Comparison of ENCODE assay signal across 12 mouse cellular contexts in genomic region chr4:34680530-34680929, GRCm38 (mm10). TPM values are rescaled to one million over a fixed set of nuclear protein-coding genes. Genes with fewer than 3 reads are reported as not detected.
DNase-seq lines count a peak whose midpoint lies in the region; ATAC-seq and TF ChIP-seq lines count a peak whose summit lies in the region.
"Had no signal": no experiment of that assay in that cellular context is flagged by ENCODE, and none has a peak within 500 bp of the region (broad histone marks: within the 10 kb centered on the region; RNA-seq: fewer than 3 reads in every experiment).

No protein-coding gene starts in this region.

- no peak overlapping the region for H3K4me3 ChIP-seq in intestine, postnatal 0 days (ENCODE audit: low read depth, low read length)
- H3K4me3 ChIP-seq in intestine, embryonic 16.5 days (ENCODE audit: low read length) = no peak overlapping the region

- no peak for ATAC-seq in intestine, postnatal 0 days
- ATAC-seq in intestine, embryonic 16.5 days = no peak

- H3K4me2 ChIP-seq in intestine, postnatal 0 days (replicated peaks; ENCODE audit: low read depth) = no peak overlapping the region
- H3K4me2 ChIP-seq in intestine, embryonic 16.5 days (ENCODE audit: low read depth, low read length) = no peak overlapping the region

- no peaks in the 10 kb centered on the region for H3K4me1 ChIP-seq in intestine, postnatal 0 days (replicated peaks; ENCODE audit: control insufficient read depth, insufficient read depth, low read length)
- peaks cover 9% of the 10 kb centered on the region; the same call in 1 of the 2 replicates for H3K4me1 ChIP-seq in intestine, embryonic 16.5 days (ENCODE audit: control insufficient read depth, insufficient read depth, low read length)

- H3K9ac ChIP-seq in intestine, postnatal 0 days (ENCODE audit: low read depth, low read length) = no peak overlapping the region
- no peak overlapping the region for H3K9ac ChIP-seq in intestine, embryonic 16.5 days (ENCODE audit: low read depth, low read length)

- WGBS in intestine, postnatal 0 days = 88% methylated on average over 5 of the region's 5 CpGs
- WGBS in intestine, embryonic 16.5 days = 88% methylated on average over 5 of the region's 5 CpGs

- no peaks in the 10 kb centered on the region for H3K27me3 ChIP-seq in intestine, postnatal 0 days (replicated peaks; ENCODE audit: control insufficient read depth, insufficient read depth, low read length)
- H3K27me3 ChIP-seq in intestine, embryonic 16.5 days (replicated peaks; ENCODE audit: control insufficient read depth, insufficient read depth, low read length) = no peaks in the 10 kb centered on the region

- peak; percentile 40 for DNase-seq in adrenal gland, postnatal 10 days
- no peak for DNase-seq in adrenal gland, adult 18-20 months (ENCODE audit: low spot score in 2 of 2)
- DNase-seq in testis, postnatal 10 days (ENCODE audit: low spot score) = peak; percentile 57
- no peak for DNase-seq in testis, postnatal 14 days (ENCODE audit: low spot score)
- no peak for DNase-seq in T-cell, adult 2 months (ENCODE audit: low spot score)
- DNase-seq in spleen, adult 18-20 months = no peak
- DNase-seq: cerebellum, adult 8-10 months; kidney, adult 18-20 months; lung, adult 2 months; thymus, postnatal 14 days had no signal

- H3K36me3 ChIP-seq in intestine, postnatal 0 days (ENCODE audit: control insufficient read depth, insufficient read depth) = peaks cover 13% of the 10 kb centered on the region; the same call in 1 of the 2 replicates
- peaks cover 7% of the 10 kb centered on the region; the same call in 1 of the 2 replicates for H3K36me3 ChIP-seq in intestine, embryonic 16.5 days (ENCODE audit: control insufficient read depth, insufficient read depth, low read length)

- no peaks in the 10 kb centered on the region for H3K9me3 ChIP-seq in intestine, postnatal 0 days (ENCODE audit: control insufficient read depth)
- no peaks in the 10 kb centered on the region for H3K9me3 ChIP-seq in intestine, embryonic 16.5 days (ENCODE audit: control insufficient read depth, low read length)

- peak; percentile 40 for TF ChIP-seq CTCF in intestine, postnatal 0 days (IDR thresholded peaks at IDR 0.05; ENCODE audit: low read depth)

- H3K27ac ChIP-seq in intestine, postnatal 0 days (ENCODE audit: low read depth, low read length) = no peak overlapping the region
- no peak overlapping the region for H3K27ac ChIP-seq in intestine, embryonic 16.5 days (ENCODE audit: low read length)

RNA-seq across cellular contexts. Expression of gene Slc35a1, which starts 6.7 kb away (rescaled TPM):
- total RNA-seq in adrenal gland, postnatal 10 days (2021) = 10 to 100 TPM; 32.7 to 35.1 TPM
- total RNA-seq in adrenal gland, adult 18-20 months (2021) = 10 to 100 TPM; 34.8 to 39.7 TPM
- polyA plus RNA-seq in intestine, postnatal 0 days (2015; fragmentation: Nextera tagmentation; extraction: Ambion mirVana) = 25.2 and 27.0 TPM in 2 replicates
- polyA plus RNA-seq in intestine, embryonic 16.5 days (2015; fragmentation: Nextera tagmentation; extraction: Ambion mirVana) = 69.6 and 78.6 TPM in 2 replicates

RNA-seq across cellular contexts. Expression of gene Cfap206, which starts 49.5 kb away (rescaled TPM):
- total RNA-seq in adrenal gland, postnatal 10 days (2021) = under 1 TPM; 0.55 to 0.87 TPM
- total RNA-seq in adrenal gland, adult 18-20 months (2021) = under 1 TPM; 0.30 to 0.58 TPM
- polyA plus RNA-seq in intestine, postnatal 0 days (2015; fragmentation: Nextera tagmentation; extraction: Ambion mirVana) = 0.17 TPM in 1 of 2 replicates, not detected in the other
- polyA plus RNA-seq in intestine, embryonic 16.5 days (2015; fragmentation: Nextera tagmentation; extraction: Ambion mirVana) = 0.15 and 0.20 TPM in 2 replicates

Comparison
In these comparisons a context has a peak if more than half of its experiments do, and no peak if none do; other contexts are left out.
1. DNase-seq: peak in adrenal gland, postnatal 10 days (single experiment) and testis, postnatal 10 days (single experiment); none in adrenal gland, adult 18-20 months (0 of 2), testis, postnatal 14 days (single experiment), T-cell, adult 2 months (single experiment) and spleen, adult 18-20 months (0 of 2).